Mouse (Mus musculus): Measurements from ENCODE around the gene Zfp652. TPM values are rescaled to one million over a fixed set of nuclear protein-coding genes. Genes with fewer than 3 reads are reported as not detected.
A peak's percentile ranks its signal among the peaks of the same experiment; 100 is the strongest.
"Not testable (repeated sequence)": the region's sequence is repeated elsewhere in the genome, so short reads cannot be mapped to it uniquely, and the experiment has no call there.

The Zfp652 gene
- polyA plus RNA-seq (2016; fragmentation: Nextera tagmentation; extraction: Ambion mirVana) = 28.2 and 29.4 TPM in 2 replicates

- peak; percentile 90 for ATAC-seq (ENCODE audit: low FRiP score, low read depth)
- Histone ChIP-seq H3K36me3 (no peaks in the 10 kb centered on the region), H3K4me1 (peaks cover 24% of the 10 kb centered on the region)
Measured at GRCm38 (mm10) chr11:95712563-95713224, at the start of gene Zfp652. Gene Zfp652 (plus strand): TSS chr11:95712673.

GRCm38 (mm10) chr11:95666529-95667149, 45.8 kb upstream of the Zfp652 start, which contains the start of gene Phb:
Gene Phb (plus strand): TSS chr11:95666957.
- ATAC-seq (ENCODE audit: low FRiP score, low read depth) = peak; percentile 97

More at GRCm38 (mm10) chr11:95712563-95713224, at the start of gene Zfp652:
- H3K9me3 ChIP-seq = no peaks in the 10 kb centered on the region
- peak within 1 kb of the TSS; percentile 98 for H3K9ac ChIP-seq (replicated peaks)
- H3K4me3 ChIP-seq = peak within 1 kb of the TSS; percentile 93
- H3K27me3 ChIP-seq = no peaks in the 10 kb centered on the region
- peak within 1 kb of the TSS; percentile 95 for H3K4me2 ChIP-seq (replicated peaks)
- under 1% methylated on average over 35 of the region's 103 CpGs for WGBS
- peak within 1 kb of the TSS; percentile 97 for H3K27ac ChIP-seq (replicated peaks)

GRCm38 (mm10) chr11:95667177-95667576, 45.3 kb upstream of the Zfp652 start:
- no peaks in the 10 kb centered on the region for H3K9me3 ChIP-seq
- H3K9ac ChIP-seq (replicated peaks) = peak overlapping the region; percentile 67
- no peak for ATAC-seq (ENCODE audit: low FRiP score, low read depth)
- peak overlapping the region; percentile 66 for H3K4me3 ChIP-seq
- peak overlapping the region; percentile 98 for H3K4me2 ChIP-seq (replicated peaks)
- H3K36me3 ChIP-seq = peaks cover 30% of the 10 kb centered on the region
- 2% methylated on average over 11 of the region's 11 CpGs for WGBS
- no peaks in the 10 kb centered on the region for H3K27me3 ChIP-seq
- no peak overlapping the region for H3K27ac ChIP-seq (replicated peaks)
- H3K4me1 ChIP-seq = peaks cover 13% of the 10 kb centered on the region

More at GRCm38 (mm10) chr11:95666529-95667149, 45.8 kb upstream of the Zfp652 start, which contains the start of gene Phb:
- H3K36me3 ChIP-seq = peaks cover 24% of the 10 kb centered on the region
- peaks cover 13% of the 10 kb centered on the region for H3K4me1 ChIP-seq
- WGBS = 2% methylated on average over 25 of the region's 25 CpGs
- peak within 1 kb of the TSS; percentile 98 for H3K4me2 ChIP-seq (replicated peaks)
- H3K9me3 ChIP-seq = no peaks in the 10 kb centered on the region
- peak within 1 kb of the TSS; percentile 67 for H3K9ac ChIP-seq (replicated peaks)
- H3K27ac ChIP-seq (replicated peaks) = no peak within 1 kb of the TSS
- H3K27me3 ChIP-seq = no peaks in the 10 kb centered on the region
- H3K4me3 ChIP-seq = peak within 1 kb of the TSS; percentile 66

DNA sequence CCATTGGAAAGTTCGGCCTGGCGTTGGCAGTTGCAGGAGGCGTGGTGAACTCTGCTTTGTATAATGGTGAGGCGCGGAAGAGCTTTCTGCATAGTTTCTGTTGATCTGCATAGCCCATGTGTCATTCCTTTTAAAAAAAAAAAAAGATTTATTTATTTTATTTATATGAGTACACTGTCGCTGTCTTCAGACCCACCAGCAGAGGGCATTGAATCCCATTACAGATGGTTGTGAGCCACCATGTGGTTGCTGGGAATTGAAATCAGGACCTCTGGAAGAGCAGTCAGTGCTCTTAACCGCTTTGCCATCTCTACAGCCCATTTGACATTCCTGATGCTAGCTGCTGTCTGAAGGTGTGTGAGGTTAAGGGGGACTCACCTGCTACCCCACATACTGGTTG, 44.4 kb upstream of the Zfp652 start:
- H3K4me2 ChIP-seq (replicated peaks); H3K27me3 ChIP-seq; H3K4me3 ChIP-seq; ATAC-seq (ENCODE audit: low FRiP score, low read depth); H3K27ac ChIP-seq (replicated peaks); H3K9ac ChIP-seq (replicated peaks); H3K9me3 ChIP-seq: not testable (repeated sequence)
- Histone ChIP-seq H3K4me1 (peaks cover 13% of the 10 kb centered on the region), H3K36me3 (peaks cover 36% of the 10 kb centered on the region)
- 89% methylated on average over 7 of the region's 7 CpGs for WGBS

DNA sequence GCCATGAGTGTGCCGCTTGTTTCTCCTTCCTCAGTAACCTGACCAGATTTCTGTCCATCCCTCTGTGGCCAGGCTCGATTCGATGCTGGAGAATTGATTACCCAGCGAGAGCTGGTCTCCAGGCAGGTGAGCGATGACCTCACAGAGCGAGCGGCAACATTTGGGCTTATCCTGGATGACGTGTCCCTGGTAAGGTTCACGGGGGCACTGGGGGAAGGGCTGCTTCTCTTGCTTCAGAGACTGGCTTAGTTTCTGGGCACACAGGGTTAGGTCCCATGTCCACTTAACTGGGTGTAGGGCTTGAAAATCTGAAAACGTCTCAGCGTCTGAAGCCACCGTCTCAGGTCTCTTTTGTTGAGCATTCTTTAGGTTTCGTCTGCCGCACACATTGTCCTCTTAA, 37.0 kb upstream of the Zfp652 start:
- H3K36me3 ChIP-seq = peaks cover 77% of the 10 kb centered on the region
- peak overlapping the region; percentile 54; the same call in 1 of the 2 replicates for H3K27ac ChIP-seq (replicated peaks)
- WGBS = 85% methylated on average over 14 of the region's 14 CpGs
- no peak overlapping the region for H3K9ac ChIP-seq (replicated peaks)
- no peak overlapping the region for H3K4me2 ChIP-seq (replicated peaks)
- H3K27me3 ChIP-seq = no peaks in the 10 kb centered on the region
- no peak overlapping the region for H3K4me3 ChIP-seq
- no peak for ATAC-seq (ENCODE audit: low FRiP score, low read depth)
- H3K4me1 ChIP-seq = peaks cover 7% of the 10 kb centered on the region; the same call in 1 of the 2 replicates
- H3K9me3 ChIP-seq = no peaks in the 10 kb centered on the region

GRCm38 (mm10) chr11:95676307-95676706, 36.2 kb upstream of the Zfp652 start:
- Histone ChIP-seq H3K27me3 (no peaks in the 10 kb centered on the region), H3K9ac (replicated peaks) (no peak overlapping the region), H3K27ac (replicated peaks) (peak overlapping the region; percentile 54; the same call in 1 of the 2 replicates), H3K4me3 (no peak overlapping the region), H3K4me2 (replicated peaks) (no peak overlapping the region), H3K36me3 (peaks cover 80% of the 10 kb centered on the region), H3K4me1 (peaks cover 7% of the 10 kb centered on the region; the same call in 1 of the 2 replicates), H3K9me3 (no peaks in the 10 kb centered on the region)
- 0 out of 2 replicates have a peak, but pooled peaks have one; percentile 56 for ATAC-seq (ENCODE audit: low FRiP score, low read depth)
- 23% methylated on average over 6 of the region's 6 CpGs for WGBS

GRCm38 (mm10) chr11:95677925-95678701, 34.4 kb upstream of the Zfp652 start:
- Histone ChIP-seq H3K27ac (replicated peaks) (no peak overlapping the region), H3K36me3 (peaks cover 75% of the 10 kb centered on the region), H3K4me2 (replicated peaks) (no peak overlapping the region), H3K9me3 (no peaks in the 10 kb centered on the region), H3K9ac (replicated peaks) (no peak overlapping the region), H3K27me3 (no peaks in the 10 kb centered on the region), H3K4me3 (no peak overlapping the region), H3K4me1 (peaks cover 7% of the 10 kb centered on the region; the same call in 1 of the 2 replicates)
- ATAC-seq (ENCODE audit: low FRiP score, low read depth) = no peak
- WGBS = 93% methylated on average over 14 of the region's 14 CpGs

- Histone ChIP-seq H3K4me1 (no peaks in the 10 kb centered on the region), H3K27me3 (no peaks in the 10 kb centered on the region), H3K4me3 (no peak overlapping the region), H3K27ac (replicated peaks) (no peak overlapping the region), H3K9ac (replicated peaks) (0 out of 2 replicates have a peak overlapping the region, but pooled peaks have one; percentile 29), H3K9me3 (no peaks in the 10 kb centered on the region), H3K4me2 (replicated peaks) (no peak overlapping the region), H3K36me3 (peaks cover 48% of the 10 kb centered on the region)
- WGBS = 80% methylated on average over 9 of the region's 9 CpGs
- no peak for ATAC-seq (ENCODE audit: low FRiP score, low read depth)
Measured at GRCm38 (mm10) chr11:95681995-95682601, 30.4 kb upstream of the Zfp652 start.

DNA sequence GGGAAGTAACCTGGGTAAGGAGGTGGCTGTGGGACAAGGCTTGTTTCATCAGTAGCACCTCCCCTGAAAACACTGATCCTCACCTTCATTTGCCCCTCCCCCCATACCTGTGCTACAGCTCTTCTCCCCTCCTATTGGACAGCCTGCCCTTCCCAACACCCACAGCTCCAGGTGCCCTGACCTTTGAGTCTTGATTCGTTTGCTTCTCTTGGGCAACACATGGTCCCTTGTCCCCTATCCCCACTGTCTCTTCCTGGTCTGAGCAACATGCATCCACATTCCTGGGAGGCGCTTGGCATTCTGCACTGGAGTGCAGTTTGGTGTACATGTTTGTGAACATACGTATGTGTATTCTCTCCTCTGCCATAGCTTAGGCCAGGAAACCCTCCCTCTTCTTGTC, 29.5 kb upstream of the Zfp652 start:
- WGBS = 92% methylated on average over 3 of the region's 3 CpGs
- H3K27me3 ChIP-seq = no peaks in the 10 kb centered on the region

DNA sequence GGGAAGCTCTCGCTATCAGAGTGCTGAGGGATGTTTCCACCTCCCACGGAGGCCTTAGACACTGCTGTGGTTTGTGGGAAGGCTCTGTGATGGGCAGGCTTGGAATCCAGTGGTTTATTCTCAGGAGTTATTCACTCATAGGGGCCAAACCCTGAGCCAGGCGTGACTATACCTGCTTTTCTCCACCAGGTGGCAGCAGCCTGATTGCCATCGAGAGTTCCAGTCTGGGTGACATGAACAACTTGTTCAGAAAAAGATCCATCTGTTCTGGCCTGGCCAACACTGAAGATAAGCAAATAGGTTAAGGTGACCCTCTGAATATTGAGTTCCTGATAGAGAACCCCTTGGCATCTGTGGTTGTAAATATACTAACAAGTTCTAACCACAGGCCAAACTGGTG, 26.4 kb upstream of the Zfp652 start:
- Histone ChIP-seq H3K27ac (replicated peaks) (no peak overlapping the region), H3K27me3 (no peaks in the 10 kb centered on the region), H3K36me3 (peaks cover 13% of the 10 kb centered on the region), H3K4me3 (no peak overlapping the region), H3K4me1 (no peaks in the 10 kb centered on the region), H3K4me2 (replicated peaks) (no peak overlapping the region), H3K9me3 (no peaks in the 10 kb centered on the region), H3K9ac (replicated peaks) (no peak overlapping the region)
- ATAC-seq (ENCODE audit: low FRiP score, low read depth) = no peak
- WGBS = 6% methylated on average over 4 of the region's 4 CpGs

More for the DNA sequence above, 29.5 kb upstream of the Zfp652 start:
- Histone ChIP-seq H3K9ac (replicated peaks) (no peak overlapping the region), H3K9me3 (no peaks in the 10 kb centered on the region), H3K4me1 (no peaks in the 10 kb centered on the region), H3K4me3 (no peak overlapping the region), H3K4me2 (replicated peaks) (no peak overlapping the region), H3K27ac (replicated peaks) (no peak overlapping the region), H3K36me3 (peaks cover 40% of the 10 kb centered on the region)
- ATAC-seq (ENCODE audit: low FRiP score, low read depth) = no peak

- H3K4me2 ChIP-seq (replicated peaks) = no peak overlapping the region
- no peaks in the 10 kb centered on the region for H3K4me1 ChIP-seq
- WGBS = 42% methylated on average over 11 of the region's 11 CpGs
- no peak overlapping the region for H3K4me3 ChIP-seq
- H3K9ac ChIP-seq (replicated peaks) = no peak overlapping the region
- ATAC-seq (ENCODE audit: low FRiP score, low read depth) = no peak
- H3K27ac ChIP-seq (replicated peaks) = no peak overlapping the region
- H3K27me3 ChIP-seq = 0 out of 2 replicates have a peak, but pooled peaks cover 5% of the 10 kb centered on the region
- 0 out of 2 replicates have a peak, but pooled peaks cover 1% of the 10 kb centered on the region for H3K36me3 ChIP-seq
- no peaks in the 10 kb centered on the region for H3K9me3 ChIP-seq
Measured at GRCm38 (mm10) chr11:95687084-95687656, 25.3 kb upstream of the Zfp652 start.
